Mouse (Mus musculus): ENCODE measurements around the gene Pla1a.

DNA sequence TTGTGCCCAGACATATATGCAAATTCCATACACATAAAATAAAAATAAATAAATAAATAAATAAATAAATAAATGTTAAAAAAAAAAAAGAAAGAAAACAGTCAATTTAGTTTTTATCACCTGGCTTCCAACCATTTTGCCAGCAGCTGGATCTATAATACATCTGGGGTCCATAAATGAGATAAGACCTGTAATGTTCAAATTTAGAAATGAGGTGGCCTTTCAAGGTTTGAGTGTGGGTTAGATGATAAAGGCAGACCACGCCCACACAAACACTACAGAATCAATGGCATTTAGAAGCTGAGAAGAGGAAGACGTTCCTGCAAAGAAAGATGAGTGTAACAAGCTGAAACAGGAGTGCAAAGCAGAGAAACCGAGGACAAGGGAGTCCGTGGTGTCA lies 48.4 kb upstream of the Pla1a start:
- TF ChIP-seq POLR2A (IDR thresholded peaks at IDR 0.05; ENCODE audit: extremely low read depth, insufficient read depth, low read length) (no peak), CTCF (IDR thresholded peaks at IDR 0.05; ENCODE audit: low read depth, low read length) (no peak)

All from liver, adult 2 months (tissue).